Mouse (Mus musculus): Measurements from ENCODE around the gene Srgap2.

Gene Srgap2

DNA sequence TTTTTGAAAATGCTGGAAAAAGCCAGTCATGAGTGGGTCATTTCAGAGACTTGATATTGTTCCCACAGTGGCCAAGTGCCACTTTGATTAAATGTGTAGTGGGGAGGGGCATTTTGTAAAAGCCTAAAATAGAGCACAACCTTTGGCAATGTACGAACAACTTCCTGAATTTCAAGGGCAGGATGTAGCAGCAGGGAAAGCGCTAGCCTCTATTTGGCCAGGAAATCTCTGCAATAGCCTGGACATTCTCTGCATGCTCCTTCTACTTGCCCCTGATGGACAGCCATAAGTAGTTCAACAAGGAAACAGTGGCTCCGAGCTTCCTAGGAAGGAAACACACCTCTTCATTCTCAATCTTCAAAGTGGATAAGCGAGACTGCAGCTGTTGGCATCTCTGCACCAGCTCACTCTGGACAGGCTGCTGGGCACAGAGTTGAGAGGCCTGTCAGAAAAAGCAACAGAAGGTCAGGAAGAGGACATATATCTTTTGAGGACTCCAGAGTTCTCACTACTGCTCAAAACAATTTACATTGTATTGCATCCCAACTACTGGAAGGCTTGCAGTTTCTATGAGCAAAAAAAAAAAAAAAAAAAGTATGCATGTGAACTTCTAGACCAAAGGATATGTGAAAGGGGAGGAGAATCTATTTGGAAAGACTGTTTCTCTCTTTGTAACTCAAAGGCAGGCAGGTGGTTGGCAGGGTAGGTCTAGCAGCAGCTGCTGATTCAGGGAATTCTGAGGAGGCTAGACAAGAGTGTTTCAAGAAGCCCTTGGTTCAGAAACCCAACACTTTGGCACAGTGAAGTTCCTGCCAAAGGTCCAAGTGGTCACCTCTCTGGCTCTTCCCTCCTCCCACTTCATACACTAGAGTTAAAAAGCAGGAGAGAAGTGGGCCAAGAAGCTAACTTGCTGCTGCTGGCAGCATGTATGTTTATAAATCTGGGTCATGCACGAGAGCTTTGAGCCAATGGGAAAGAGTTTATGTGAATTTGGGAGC is 181.4 kb downstream of the Srgap2 start:
- DNase-seq (ENCODE audit: low spot score in 2 of 2), result no peak

DNA sequence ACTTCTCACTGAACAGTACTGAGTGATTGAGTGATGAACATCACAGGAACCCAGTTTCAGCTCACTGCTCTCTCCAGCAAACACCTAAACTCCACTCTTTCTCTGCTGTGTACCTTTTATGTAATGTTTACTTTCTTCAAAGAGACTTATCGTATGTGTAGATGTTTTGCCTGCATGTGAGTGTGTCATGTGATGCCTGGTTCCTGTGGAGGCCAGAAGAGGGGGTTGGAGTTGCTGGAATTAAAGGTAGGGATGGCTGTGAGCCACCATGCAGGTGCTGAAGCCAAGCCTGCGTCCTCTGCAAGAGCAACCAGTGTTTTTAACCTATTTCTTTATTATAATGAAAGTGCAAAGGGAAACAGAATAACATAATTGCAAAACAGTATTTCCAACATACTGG is 182.5 kb downstream of the Srgap2 start:
- DNase-seq (ENCODE audit: low spot score in 2 of 2), result no peak

GRCm38 (mm10) chr1:131336017-131336416 is 191.1 kb downstream of the Srgap2 start:
- no peak for DNase-seq (ENCODE audit: low spot score in 2 of 2)

GRCm38 (mm10) chr1:131335604-131336003 is 191.5 kb downstream of the Srgap2 start:
- no peak for DNase-seq (ENCODE audit: low spot score in 2 of 2)

- DNase-seq (ENCODE audit: low spot score in 2 of 2), result no peak
Measured at GRCm38 (mm10) chr1:131331180-131331579, 196.0 kb downstream of the Srgap2 start.

DNA sequence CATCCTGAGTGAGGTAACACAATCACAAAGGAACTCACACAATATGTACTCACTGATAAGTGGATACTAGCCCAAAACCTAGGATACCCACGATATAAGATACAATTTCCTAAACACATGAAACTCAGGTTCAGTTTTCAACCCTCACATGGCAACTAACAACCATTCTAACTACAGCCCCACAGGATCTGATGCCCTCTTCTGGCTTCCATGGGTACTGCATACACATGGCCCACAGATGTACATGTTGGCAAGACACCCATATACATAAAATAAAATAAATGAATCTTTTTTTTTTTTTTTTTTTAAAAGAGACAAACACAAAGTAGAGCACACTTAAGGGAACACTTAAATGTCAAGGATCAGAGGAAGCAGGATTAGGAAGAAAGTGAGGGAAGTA is 198.1 kb downstream of the Srgap2 start:
- peak; percentile 28 to 55 for DNase-seq (ENCODE audit: low spot score in 2 of 2)

DNA sequence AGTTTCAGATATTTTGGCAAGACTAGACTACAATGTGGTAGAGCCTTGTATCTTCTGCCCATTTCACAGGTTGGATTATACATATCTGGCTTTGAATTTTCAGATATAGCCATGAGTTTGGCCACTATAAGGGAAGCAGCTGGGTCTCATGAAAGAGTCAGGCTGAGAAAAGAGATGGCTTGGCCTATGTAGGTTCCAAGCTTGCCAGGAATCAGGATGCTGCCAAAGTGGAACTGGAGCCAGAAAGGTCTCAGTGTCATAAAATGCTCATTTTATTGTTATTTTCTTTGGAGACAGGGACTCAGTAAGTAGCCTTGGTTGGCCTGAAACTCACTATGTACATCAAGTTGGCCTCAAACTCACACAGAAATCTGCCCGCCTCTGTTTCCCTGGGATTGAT is 200.0 kb downstream of the Srgap2 start:
- no peak for DNase-seq (ENCODE audit: low spot score in 2 of 2)

DNA sequence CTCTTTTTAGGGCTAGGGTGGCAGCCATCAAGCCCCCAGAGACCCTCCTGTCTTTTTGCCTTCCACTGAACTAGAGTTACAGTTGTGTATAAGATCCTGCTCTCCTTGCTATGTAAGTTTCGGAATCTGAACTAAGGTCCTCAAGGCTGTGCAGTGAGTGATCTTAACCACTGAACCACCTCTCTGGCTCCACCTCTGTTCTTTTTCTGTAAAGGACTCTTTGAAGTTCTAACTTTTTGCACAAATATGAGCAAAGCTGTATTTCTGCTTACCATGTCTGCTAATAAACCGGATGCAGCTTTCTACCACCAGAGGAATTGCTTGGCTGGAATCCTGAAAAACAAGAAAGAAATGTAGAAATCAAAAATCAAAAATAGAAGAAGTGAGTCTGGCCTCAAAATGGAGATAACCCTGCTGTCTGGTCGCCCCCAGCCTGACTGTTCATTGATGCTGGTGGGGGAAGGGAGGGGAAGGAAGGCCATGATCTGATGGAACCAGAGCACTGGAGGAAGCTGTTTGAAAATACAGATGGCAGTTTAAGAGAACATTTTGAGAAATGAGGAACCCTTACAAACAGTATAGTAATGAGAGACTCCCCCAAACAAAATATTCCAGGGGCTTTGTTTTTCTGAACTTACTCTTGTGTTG is 202.2 kb downstream of the Srgap2 start:
- DNase-seq (ENCODE audit: low spot score in 2 of 2), result peak in 1 of 2 experiments; percentile 16

- DNase-seq (ENCODE audit: low spot score in 2 of 2), result no peak
Measured at GRCm38 (mm10) chr1:131319598-131320330, 207.4 kb downstream of the Srgap2 start.

GRCm38 (mm10) chr1:131318397-131318796 is 208.8 kb downstream of the Srgap2 start:
- DNase-seq (ENCODE audit: low spot score in 2 of 2), result no peak

DNA sequence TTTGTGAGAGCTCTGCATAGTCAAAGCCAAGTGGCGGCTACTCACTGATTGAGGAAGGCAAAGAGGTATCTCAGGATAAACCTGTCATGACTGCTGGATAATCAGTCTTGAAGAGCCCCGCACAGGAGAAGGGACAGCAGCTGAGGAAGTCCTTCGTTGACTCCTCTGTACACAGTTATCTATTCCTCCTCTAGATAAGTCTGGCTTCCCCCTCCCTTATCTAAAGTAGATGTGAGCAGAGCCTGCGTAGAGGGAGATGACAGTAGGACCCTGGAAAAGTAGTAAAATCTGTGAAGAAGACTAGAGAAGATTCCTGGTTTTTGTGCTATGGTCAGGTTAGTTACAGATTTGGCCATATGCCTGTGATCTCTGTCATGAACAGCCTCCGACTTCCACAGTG is 209.5 kb downstream of the Srgap2 start:
- no peak for DNase-seq (ENCODE audit: low spot score in 2 of 2)

GRCm38 (mm10) chr1:131311284-131311683 is 215.9 kb downstream of the Srgap2 start:
- no peak for DNase-seq (ENCODE audit: low spot score in 2 of 2)

DNA sequence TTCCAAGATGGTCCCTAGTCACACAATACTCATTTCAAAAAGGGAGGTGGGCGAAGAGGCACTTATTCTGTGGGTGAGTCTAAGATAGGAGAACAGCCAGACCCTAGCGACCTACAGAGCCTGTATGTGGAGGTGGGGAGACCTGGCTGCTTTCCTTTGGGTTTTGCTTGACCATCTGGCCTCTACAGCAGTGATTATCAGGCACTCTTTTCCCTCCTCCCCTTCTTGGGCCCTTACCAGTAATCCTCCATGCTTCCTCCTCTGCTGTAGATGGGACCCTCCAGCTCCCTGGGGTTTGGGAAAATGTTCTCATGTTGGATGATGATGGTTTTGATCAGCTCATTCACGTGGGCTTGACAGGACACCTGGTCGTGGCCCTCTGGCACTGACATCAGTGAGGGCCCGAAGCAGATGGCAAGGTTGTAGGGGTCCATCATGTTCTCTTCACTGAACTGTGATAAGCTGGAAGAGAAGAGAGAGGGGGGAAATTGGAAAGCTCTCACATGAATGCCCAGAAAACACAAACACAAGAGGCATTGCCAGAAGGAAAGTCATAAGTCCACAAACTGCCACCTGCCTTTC is 216.8 kb downstream of the Srgap2 start:
- no peak for DNase-seq (ENCODE audit: low spot score in 2 of 2)

DNA sequence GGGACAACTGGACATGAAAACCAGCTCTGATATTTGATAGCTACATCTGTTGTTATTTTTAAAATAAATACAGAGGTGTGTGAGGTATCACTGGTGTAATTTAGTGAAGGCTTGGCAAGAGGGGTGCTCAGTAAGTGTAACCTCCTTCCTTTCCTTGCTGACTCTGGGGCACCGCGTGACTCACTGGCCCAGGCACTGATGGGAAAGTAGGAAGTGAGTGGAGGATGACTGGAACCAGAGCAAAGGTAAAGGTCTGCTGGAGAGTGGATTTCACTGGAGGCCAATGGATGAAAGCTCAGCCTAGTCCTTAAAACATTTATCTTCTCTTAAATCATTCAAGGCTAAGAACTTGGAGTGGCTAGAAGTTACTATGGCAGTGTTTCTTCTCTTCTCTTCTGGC is 226.4 kb downstream of the Srgap2 start:
- DNase-seq (ENCODE audit: low spot score in 2 of 2), result no peak

DNA sequence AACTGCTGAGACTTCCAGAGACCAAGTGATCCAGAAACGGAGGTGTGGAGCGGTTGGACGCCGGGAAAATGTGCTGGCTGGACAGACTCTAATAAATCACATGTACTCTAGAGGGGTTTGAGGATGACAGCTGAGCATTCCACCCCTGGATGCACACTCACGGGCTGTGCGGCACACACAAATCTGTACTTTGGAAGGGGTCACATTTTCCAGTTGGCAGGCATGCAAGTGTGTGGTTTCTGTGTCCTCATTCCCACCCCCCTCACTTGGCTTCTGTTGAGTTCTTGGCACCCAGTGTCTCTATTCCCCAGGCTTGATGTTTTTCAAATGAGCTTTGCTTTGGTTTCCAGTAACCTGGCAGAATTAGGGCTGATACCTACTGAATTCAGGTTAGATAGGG is 227.4 kb downstream of the Srgap2 start:
- no peak for DNase-seq (ENCODE audit: low spot score in 2 of 2)

DNA sequence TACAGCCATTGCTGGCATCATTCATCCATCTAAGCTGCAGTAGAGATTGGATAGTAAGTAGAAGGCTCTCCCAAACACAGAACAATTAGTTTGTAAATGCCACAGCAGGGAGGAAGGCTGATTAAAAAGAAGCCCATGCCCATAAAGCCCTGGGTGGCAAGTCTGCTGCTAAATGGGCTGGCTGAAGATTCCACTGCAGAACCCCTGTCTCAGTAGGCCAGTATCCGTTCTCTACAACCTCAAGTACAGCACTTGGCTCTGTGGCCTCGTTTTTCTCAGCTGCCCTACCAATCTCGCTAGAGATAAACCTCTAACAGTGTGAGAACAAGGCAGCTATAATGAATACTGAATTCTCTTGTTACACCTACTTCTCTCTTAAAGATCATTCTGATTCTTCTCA is 227.9 kb downstream of the Srgap2 start:
- DNase-seq (ENCODE audit: low spot score in 2 of 2), result no peak

GRCm38 (mm10) chr1:131298171-131298570 is 229.0 kb downstream of the Srgap2 start:
- no peak for DNase-seq (ENCODE audit: low spot score in 2 of 2)

DNA sequence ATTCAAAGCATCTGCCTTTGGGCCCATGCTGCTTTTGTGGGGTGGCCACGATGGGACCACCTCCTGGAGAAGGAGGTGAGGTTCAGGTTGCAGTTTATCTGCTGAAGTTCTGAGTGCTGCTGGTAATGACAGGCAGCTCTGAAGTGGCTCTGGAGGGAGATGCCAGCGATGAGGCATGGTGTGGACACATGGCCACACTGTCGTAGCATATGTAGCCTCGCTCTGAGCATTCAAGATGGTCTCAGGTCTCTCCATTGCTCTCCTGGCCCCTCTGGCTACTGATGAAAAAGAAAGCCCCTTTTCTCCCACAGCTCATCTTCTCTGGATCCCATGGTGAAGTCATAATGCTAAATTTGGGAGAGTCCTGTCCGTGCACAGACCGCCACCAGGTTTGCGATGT is 230.4 kb downstream of the Srgap2 start:
- DNase-seq (ENCODE audit: low spot score in 2 of 2), result no peak

- DNase-seq (ENCODE audit: low spot score in 2 of 2), result no peak
Measured at GRCm38 (mm10) chr1:131295200-131295599, 232.0 kb downstream of the Srgap2 start.

DNA sequence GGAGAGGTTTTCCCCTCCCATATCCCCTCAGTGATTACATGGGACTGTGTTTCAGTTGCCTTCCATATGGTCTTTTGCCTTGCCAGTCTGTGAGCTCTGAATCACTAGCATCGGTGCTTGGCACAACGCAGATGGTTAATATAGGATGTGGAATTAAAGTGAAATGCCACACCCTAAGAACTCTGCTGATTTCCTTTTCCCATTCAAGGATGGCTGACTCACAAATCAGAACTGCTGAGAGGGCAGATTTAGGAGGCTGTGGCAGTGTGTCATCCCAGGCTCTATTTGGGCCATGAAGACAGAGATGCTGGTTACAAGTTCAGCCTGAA is 233.3 kb downstream of the Srgap2 start:
- no peak for DNase-seq (ENCODE audit: low spot score in 2 of 2)

GRCm38 (mm10) chr1:131293221-131293921 is 233.8 kb downstream of the Srgap2 start:
- no peak for DNase-seq (ENCODE audit: low spot score in 2 of 2)
